Mouse (Mus musculus): ENCODE data around the gene Fam83b. TPM values are rescaled to one million over a fixed set of nuclear protein-coding genes. Genes with fewer than 3 reads are reported as not detected.

The Fam83b gene
- polyA plus RNA-seq (2014; fragmentation: Illumina TruSeq; extraction: RNeasy Lipid Tissue Mini Kit (QIAGEN cat#74804); ENCODE audit: low read depth, low replicate concordance), result 0.08 TPM

GRCm38 (mm10) chr9:76566515-76567280 lies at the start of gene Fam83b:
TSS of gene Fam83b (minus strand) at chr9:76567116.

Other genes starting within 250 kb of the Fam83b start
- gene Hcrtr2, start 243.3 kb downstream of the Fam83b start, polyA plus RNA-seq (2014; fragmentation: Illumina TruSeq; extraction: RNeasy Lipid Tissue Mini Kit (QIAGEN cat#74804); ENCODE audit: low read depth, low replicate concordance), result not detected